ENCODE assay signal across 8 mouse cellular contexts in the genomic region with DNA sequence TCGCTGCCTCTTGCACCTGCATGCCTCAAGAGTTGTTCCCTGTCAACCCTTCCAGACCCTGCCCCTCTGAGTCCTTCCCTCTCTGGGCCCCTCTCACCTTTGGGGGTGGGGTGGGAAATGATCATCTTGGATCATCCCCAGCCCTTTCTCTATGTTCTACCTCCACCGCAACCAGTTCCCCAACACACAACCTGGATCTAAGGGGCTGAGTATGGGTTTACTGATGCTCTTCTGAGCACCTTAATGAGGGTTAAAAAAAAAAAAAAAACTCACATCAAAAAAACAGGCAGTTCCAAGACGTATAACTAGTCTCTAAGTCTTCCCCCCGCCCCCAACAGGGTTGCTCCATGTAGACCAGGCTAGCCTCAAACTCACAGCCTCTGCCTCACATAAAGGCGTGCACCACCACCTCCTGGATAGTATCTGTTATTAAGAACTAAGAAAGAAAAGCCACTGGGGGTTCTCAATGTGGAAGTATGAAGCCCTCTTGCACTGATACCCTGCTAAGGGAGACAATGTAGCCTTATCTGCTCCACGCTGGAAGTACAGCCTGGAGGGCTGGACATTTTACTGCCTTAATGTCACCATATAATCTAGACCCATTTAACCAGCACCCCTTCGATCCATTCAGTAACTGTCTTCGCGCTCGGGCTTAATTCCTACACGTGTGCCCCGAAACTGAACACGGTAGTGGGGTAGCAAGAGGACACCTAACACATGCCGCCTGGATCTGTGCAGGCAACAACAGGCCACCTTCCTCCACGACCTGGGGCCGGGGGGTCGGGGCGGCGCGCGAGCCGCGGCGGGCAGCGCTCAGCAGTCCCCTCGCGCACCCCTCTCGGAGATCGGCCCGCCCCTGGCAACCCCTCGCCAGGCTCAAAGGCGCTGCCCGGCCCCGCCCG. TPM values are rescaled to one million over a fixed set of nuclear protein-coding genes. Genes with fewer than 3 reads are reported as not detected.
DNase-seq lines count a peak whose midpoint lies in the region; ATAC-seq and TF ChIP-seq lines count a peak whose summit lies in the region.

No protein-coding gene starts in this region.

- no peaks in the 10 kb centered on the region for H3K9me3 ChIP-seq in embryonic facial prominence, embryonic 14.5 days (ENCODE audit: control insufficient read depth, low read length)
- no peaks in the 10 kb centered on the region for H3K9me3 ChIP-seq in limb, embryonic 11.5 days (ENCODE audit: control insufficient read depth, low read length)
- H3K9me3 ChIP-seq in stomach, embryonic 14.5 days (ENCODE audit: control insufficient read depth, low read depth, low read length), result no peaks in the 10 kb centered on the region

- no peaks in the 10 kb centered on the region for H3K27me3 ChIP-seq in embryonic facial prominence, embryonic 14.5 days (replicated peaks; ENCODE audit: control insufficient read depth, insufficient read depth, low read length)
- no peaks in the 10 kb centered on the region for H3K27me3 ChIP-seq in limb, embryonic 11.5 days (ENCODE audit: control insufficient read depth, insufficient read depth, low read length)
- no peaks in the 10 kb centered on the region for H3K27me3 ChIP-seq in stomach, embryonic 14.5 days (ENCODE audit: control insufficient read depth, insufficient read depth, low read length)

- ATAC-seq in embryonic facial prominence, embryonic 14.5 days (ENCODE audit: low read depth), result peak; percentile 76; the same call in 1 of the 2 replicates
- peak; percentile 15 for ATAC-seq in limb, embryonic 11.5 days (ENCODE audit: insufficient number of reproducible peaks, low FRiP score, low TSS enrichment, low read depth)
- ATAC-seq in stomach, embryonic 14.5 days (ENCODE audit: insufficient number of reproducible peaks, insufficient read depth, low FRiP score, low read depth), result peak; percentile 76

- 9% methylated on average over 16 of the region's 35 CpGs for WGBS in embryonic facial prominence, embryonic 14.5 days
- 7% methylated on average over 27 of the region's 35 CpGs for WGBS in limb, embryonic 11.5 days
- WGBS in stomach, embryonic 14.5 days, result 5% methylated on average over 35 of the region's 35 CpGs

- peak overlapping the region; percentile 93 for H3K4me3 ChIP-seq in gastrocnemius, adult 2 months
- peak overlapping the region; percentile 93 for H3K4me3 ChIP-seq in embryonic facial prominence, embryonic 14.5 days (ENCODE audit: low read depth, low read length)
- H3K4me3 ChIP-seq in limb, embryonic 11.5 days (ENCODE audit: low read depth, low read length), result peak overlapping the region; percentile 82
- H3K4me3 ChIP-seq in stomach, embryonic 14.5 days (ENCODE audit: low read depth, low read length), result peak overlapping the region; percentile 90

- H3K9ac ChIP-seq in embryonic facial prominence, embryonic 14.5 days (ENCODE audit: low read depth, low read length), result peak overlapping the region; percentile 93
- H3K9ac ChIP-seq in limb, embryonic 11.5 days (ENCODE audit: low read length), result peak overlapping the region; percentile 87
- H3K9ac ChIP-seq in stomach, embryonic 14.5 days (replicated peaks; ENCODE audit: low read depth, low read length), result peak overlapping the region; percentile 95

- DNase-seq in gastrocnemius, adult 2 months, result no peak
- DNase-seq in gastrocnemius, postnatal 4 days (ENCODE audit: low spot score in 2 of 2), result no peak
- DNase-seq in 416B (ENCODE audit: low read depth), result peak; percentile 33
- DNase-seq in embryonic facial prominence, embryonic 14.5 days (ENCODE audit: low spot score), result no peak
- DNase-seq in limb, embryonic 11.5 days (ENCODE audit: low spot score), result no peak
- DNase-seq in ovary, postnatal 10 days (ENCODE audit: low spot score), result no peak
- no peak for DNase-seq in right cerebral cortex, postnatal 14 days

- no peak for TF ChIP-seq CTCF in gastrocnemius, adult 2 months (IDR thresholded peaks at IDR 0.05)

- H3K27ac ChIP-seq in gastrocnemius, adult 2 months, result peak overlapping the region; percentile 95
- H3K27ac ChIP-seq in embryonic facial prominence, embryonic 14.5 days (replicated peaks; ENCODE audit: low read depth, low read length), result peak overlapping the region; percentile 93
- H3K27ac ChIP-seq in limb, embryonic 11.5 days (replicated peaks; ENCODE audit: low read depth, low read length), result peak overlapping the region; percentile 89
- peak overlapping the region; percentile 95 for H3K27ac ChIP-seq in stomach, embryonic 14.5 days (ENCODE audit: low read length)

- peaks cover 13% of the 10 kb centered on the region for H3K4me1 ChIP-seq in embryonic facial prominence, embryonic 14.5 days (ENCODE audit: control insufficient read depth, insufficient read depth, low read length)
- peaks cover 13% of the 10 kb centered on the region for H3K4me1 ChIP-seq in limb, embryonic 11.5 days (ENCODE audit: control insufficient read depth, insufficient read depth, low read length)
- peaks cover 20% of the 10 kb centered on the region for H3K4me1 ChIP-seq in stomach, embryonic 14.5 days (ENCODE audit: control insufficient read depth, insufficient read depth, low read length)

- H3K4me2 ChIP-seq in embryonic facial prominence, embryonic 14.5 days (ENCODE audit: low read depth, low read length), result peak overlapping the region; percentile 90
- peak overlapping the region; percentile 91 for H3K4me2 ChIP-seq in limb, embryonic 11.5 days (ENCODE audit: low read depth, severe bottlenecking)
- peak overlapping the region; percentile 86 for H3K4me2 ChIP-seq in stomach, embryonic 14.5 days (replicated peaks; ENCODE audit: low read depth, low read length)

- H3K36me3 ChIP-seq in embryonic facial prominence, embryonic 14.5 days (ENCODE audit: control insufficient read depth, insufficient read depth, low read length), result peaks cover 19% of the 10 kb centered on the region
- peaks cover 4% of the 10 kb centered on the region for H3K36me3 ChIP-seq in limb, embryonic 11.5 days (ENCODE audit: control insufficient read depth, insufficient read depth, low read length)
- peaks cover 27% of the 10 kb centered on the region for H3K36me3 ChIP-seq in stomach, embryonic 14.5 days (ENCODE audit: control insufficient read depth, insufficient read depth, low read length)

- intact Hi-C loops in gastrocnemius, adult 2 months (cut with DNase I), result no loop called here

RNA-seq across cellular contexts. Expression of a gene that starts 0.7 kb away (rescaled TPM):
- 10 to 100 TPM; 54.8 to 59.3 TPM for total RNA-seq in gastrocnemius, adult 2 months (2021)
- 10 to 100 TPM; 61.1 to 63.1 TPM for total RNA-seq in gastrocnemius, postnatal 4 days (2021)
- 180 and 187 TPM in 2 replicates for polyA plus RNA-seq in embryonic facial prominence, embryonic 14.5 days (2014; fragmentation: Nextera tagmentation; extraction: Ambion mirVana)
- polyA plus RNA-seq in limb, embryonic 11.5 days (2014; fragmentation: Nextera tagmentation; extraction: Ambion mirVana), result 137 and 149 TPM in 2 replicates
- polyA plus RNA-seq in stomach, embryonic 14.5 days (2014; fragmentation: Nextera tagmentation; extraction: Ambion mirVana), result 174 and 183 TPM in 2 replicates

RNA-seq across cellular contexts. Expression of a gene that starts 0.9 kb away (rescaled TPM):
- total RNA-seq in gastrocnemius, adult 2 months (2021), result 1 to 10 TPM; 1.3 TPM
- 1 to 10 TPM; 3.9 to 4.4 TPM for total RNA-seq in gastrocnemius, postnatal 4 days (2021)
- 3.9 and 4.7 TPM in 2 replicates for polyA plus RNA-seq in embryonic facial prominence, embryonic 14.5 days (2014; fragmentation: Nextera tagmentation; extraction: Ambion mirVana)
- polyA plus RNA-seq in limb, embryonic 11.5 days (2014; fragmentation: Nextera tagmentation; extraction: Ambion mirVana), result 3.5 and 4.5 TPM in 2 replicates
- polyA plus RNA-seq in stomach, embryonic 14.5 days (2014; fragmentation: Nextera tagmentation; extraction: Ambion mirVana), result 4.1 and 4.8 TPM in 2 replicates

RNA-seq across cellular contexts. Expression of a gene that starts 18.6 kb away (rescaled TPM):
- total RNA-seq in gastrocnemius, adult 2 months (2021), result 10 to 100 TPM; 12.9 to 17.9 TPM
- 10 to 100 TPM; 12.2 to 14.0 TPM for total RNA-seq in gastrocnemius, postnatal 4 days (2021)
- 5.8 and 7.3 TPM in 2 replicates for polyA plus RNA-seq in embryonic facial prominence, embryonic 14.5 days (2014; fragmentation: Nextera tagmentation; extraction: Ambion mirVana)
- 6.5 and 8.5 TPM in 2 replicates for polyA plus RNA-seq in limb, embryonic 11.5 days (2014; fragmentation: Nextera tagmentation; extraction: Ambion mirVana)
- polyA plus RNA-seq in stomach, embryonic 14.5 days (2014; fragmentation: Nextera tagmentation; extraction: Ambion mirVana), result 6.5 and 6.7 TPM in 2 replicates

RNA-seq across cellular contexts. Expression of a gene that starts 28.9 kb away (rescaled TPM):
- under 1 TPM in 1 of 2 experiments, not detected in 1; 0.38 TPM for total RNA-seq in gastrocnemius, adult 2 months (2021)
- under 1 TPM; 0.15 to 0.29 TPM for total RNA-seq in gastrocnemius, postnatal 4 days (2021)
- polyA plus RNA-seq in embryonic facial prominence, embryonic 14.5 days (2014; fragmentation: Nextera tagmentation; extraction: Ambion mirVana), result 9.8 and 11.2 TPM in 2 replicates
- polyA plus RNA-seq in limb, embryonic 11.5 days (2014; fragmentation: Nextera tagmentation; extraction: Ambion mirVana), result 1.0 and 1.2 TPM in 2 replicates
- 25.1 and 25.9 TPM in 2 replicates for polyA plus RNA-seq in stomach, embryonic 14.5 days (2014; fragmentation: Nextera tagmentation; extraction: Ambion mirVana)

Comparison
In these comparisons a context has a peak if more than half of its experiments do, and no peak if none do; other contexts are left out.
1. ATAC-seq: peak in every context shown above with its lines; median percentile 76 in embryonic facial prominence, embryonic 14.5 days; 76 in stomach, embryonic 14.5 days; 15 in limb, embryonic 11.5 days.